Mouse (Mus musculus) kidney, postnatal 14 days (tissue): ENCODE data around the gene Frs3.

Experiments used
- DNase-seq: peaks from one replicate; pipeline ENCODE4 v3.0.0; 2022; ENCODE audit warnings: mixed read lengths

Frs3 gene

GRCm38 (mm10) chr17:47693671-47694441, 5.0 kb downstream of the Frs3 start:
- peak; percentile 62 for DNase-seq

- no peak for DNase-seq
Observed at GRCm38 (mm10) chr17:47694442-47694502, 5.4 kb downstream of the Frs3 start, which contains the start of gene Gm21981. Gene Gm21981 (minus strand): TSS chr17:47694455.

- peak; percentile 99 for DNase-seq
Observed at GRCm38 (mm10) chr17:47694503-47695336, 5.9 kb downstream of the Frs3 start, which contains the start of gene Prickle4. Gene Prickle4 (minus strand): TSS chr17:47694736.

GRCm38 (mm10) chr17:47695337-47695710, 6.5 kb downstream of the Frs3 start:
- DNase-seq = no peak

GRCm38 (mm10) chr17:47698156-47698555, 9.3 kb downstream of the Frs3 start:
- peak; percentile 78 for DNase-seq

- no peak for DNase-seq
Observed at GRCm38 (mm10) chr17:47699055-47699454, 10.2 kb downstream of the Frs3 start.

GRCm38 (mm10) chr17:47701793-47702192, 13.0 kb downstream of the Frs3 start:
- DNase-seq = no peak

- no peak for DNase-seq
Observed at GRCm38 (mm10) chr17:47702548-47703345, 13.9 kb downstream of the Frs3 start.

- no peak for DNase-seq
Observed at GRCm38 (mm10) chr17:47703556-47703955, 14.7 kb downstream of the Frs3 start.

GRCm38 (mm10) chr17:47704692-47705091, 15.9 kb downstream of the Frs3 start:
- DNase-seq = no peak

GRCm38 (mm10) chr17:47706196-47706595, 17.4 kb downstream of the Frs3 start:
- DNase-seq = peak; percentile 57

GRCm38 (mm10) chr17:47707961-47708360, 19.1 kb downstream of the Frs3 start:
- no peak for DNase-seq

GRCm38 (mm10) chr17:47708972-47709371, 20.1 kb downstream of the Frs3 start:
- no peak for DNase-seq

GRCm38 (mm10) chr17:47710036-47710435, 21.2 kb downstream of the Frs3 start:
- DNase-seq = no peak

- DNase-seq = no peak
Observed at GRCm38 (mm10) chr17:47711883-47712282, 23.1 kb downstream of the Frs3 start.

GRCm38 (mm10) chr17:47712889-47713571, 24.2 kb downstream of the Frs3 start:
- DNase-seq = no peak

- no peak for DNase-seq
Observed at GRCm38 (mm10) chr17:47715037-47715436, 26.2 kb downstream of the Frs3 start.

GRCm38 (mm10) chr17:47721183-47721582, 32.4 kb downstream of the Frs3 start:
- DNase-seq = no peak

GRCm38 (mm10) chr17:47726566-47726965, 37.7 kb downstream of the Frs3 start, which contains the start of gene Pgc:
Gene Pgc (plus strand): TSS chr17:47726842.
- DNase-seq = no peak

- DNase-seq = no peak
Observed at GRCm38 (mm10) chr17:47730633-47731575, 42.1 kb downstream of the Frs3 start.

GRCm38 (mm10) chr17:47735553-47736100, 46.8 kb downstream of the Frs3 start:
- no peak for DNase-seq

- peak; percentile 98 for DNase-seq
Observed at GRCm38 (mm10) chr17:47736856-47737255, 48.0 kb downstream of the Frs3 start, which contains the start of gene Tfeb. Gene Tfeb (plus strand): TSS chr17:47737030.
